ENCODE assay signal across 18 mouse cellular contexts in the genomic region with DNA sequence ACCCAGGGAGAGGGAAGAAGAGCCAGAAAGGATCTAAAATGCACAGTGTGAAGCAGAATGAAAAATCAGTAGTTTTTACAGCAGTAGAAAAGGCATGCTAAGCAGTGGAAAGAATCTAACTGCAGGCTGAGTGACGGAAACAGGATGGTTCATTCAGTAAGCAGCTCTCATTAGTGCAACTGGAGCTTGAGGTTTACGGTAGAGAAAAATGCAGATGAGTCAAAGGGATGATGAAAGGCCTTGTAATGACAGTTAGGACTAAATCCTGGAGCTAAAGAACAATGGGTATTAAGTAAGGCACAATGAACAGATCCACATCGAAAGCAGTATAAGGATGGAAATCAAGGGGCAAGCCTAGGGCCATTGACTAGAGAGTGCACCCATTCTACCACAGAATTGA. TPM values are rescaled to one million over a fixed set of nuclear protein-coding genes. Genes with fewer than 3 reads are reported as not detected.
DNase-seq lines count a peak whose midpoint lies in the region; ATAC-seq and TF ChIP-seq lines count a peak whose summit lies in the region.
"Had no signal": no experiment of that assay in that cellular context is flagged by ENCODE, and none has a peak within 500 bp of the region (broad histone marks: within the 10 kb centered on the region; RNA-seq: fewer than 3 reads in every experiment).

No protein-coding gene starts in this region.

- no peaks in the 10 kb centered on the region for H3K36me3 ChIP-seq in neural tube, embryonic 13.5 days
- no peaks in the 10 kb centered on the region for H3K36me3 ChIP-seq in hindbrain, postnatal 0 days (ENCODE audit: insufficient read depth, low read length)
- H3K36me3 ChIP-seq: embryonic facial prominence, embryonic 12.5 days; forebrain, embryonic 10.5 days; heart, embryonic 13.5 days; limb, embryonic 12.5 days had no signal

- H3K9ac ChIP-seq in neural tube, embryonic 13.5 days = 0 out of 2 replicates have a peak overlapping the region, but pooled peaks have one; percentile 9
- peak overlapping the region; percentile 17; the same call in 1 of the 2 replicates for H3K9ac ChIP-seq in hindbrain, postnatal 0 days (replicated peaks; ENCODE audit: low read length)
- H3K9ac ChIP-seq: embryonic facial prominence, embryonic 12.5 days; heart, embryonic 13.5 days; limb, embryonic 12.5 days; liver, embryonic 14.5 days had no signal

- no peak for DNase-seq in neural tube, embryonic 10.5 days (ENCODE audit: extremely low spot score, low spot score)
- peak; percentile 86 for DNase-seq in Muller cell, postnatal 12 days (ENCODE audit: inconsistent ontology term)
- DNase-seq in hindbrain, postnatal 0 days (ENCODE audit: low spot score) = no peak
- DNase-seq in cerebellum, adult 9-11 months = no peak
- no peak for DNase-seq in thymus, postnatal 36 days
- no peak for DNase-seq in thymus, postnatal 25 days
- DNase-seq: heart, postnatal 4 days; kidney, adult 8-10 months; lung, postnatal 10 days; right cerebral cortex, postnatal 4 days; thymus, adult 18-20 months had no signal

- no peaks in the 10 kb centered on the region for H3K9me3 ChIP-seq in neural tube, embryonic 13.5 days
- H3K9me3 ChIP-seq in hindbrain, postnatal 0 days (ENCODE audit: low read length) = no peaks in the 10 kb centered on the region
- H3K9me3 ChIP-seq: embryonic facial prominence, embryonic 12.5 days; forebrain, embryonic 10.5 days; heart, embryonic 13.5 days; limb, embryonic 12.5 days; megakaryocyte, embryonic 14.5 days had no signal

- ATAC-seq in neural tube, embryonic 13.5 days (ENCODE audit: low read depth) = no peak
- no peak for ATAC-seq in hindbrain, postnatal 0 days

- peak overlapping the region; percentile 6; the same call in 1 of the 2 replicates for H3K4me2 ChIP-seq in neural tube, embryonic 13.5 days
- peak overlapping the region; percentile 62 for H3K4me2 ChIP-seq in hindbrain, postnatal 0 days (ENCODE audit: low read depth, low read length)
- H3K4me2 ChIP-seq: embryonic facial prominence, embryonic 12.5 days; heart, embryonic 13.5 days; limb, embryonic 12.5 days had no signal

- TF ChIP-seq CTCF in hindbrain, postnatal 0 days (IDR thresholded peaks at IDR 0.05; ENCODE audit: low read depth) = no peak

- H3K4me1 ChIP-seq in neural tube, embryonic 13.5 days (replicated peaks) = peaks cover 29% of the 10 kb centered on the region
- peaks cover 9% of the 10 kb centered on the region; the same call in 1 of the 2 replicates for H3K4me1 ChIP-seq in hindbrain, postnatal 0 days (ENCODE audit: insufficient read depth, low read length)

- H3K27ac ChIP-seq in neural tube, embryonic 13.5 days (replicated peaks) = no peak overlapping the region
- H3K27ac ChIP-seq in hindbrain, postnatal 0 days = no peak overlapping the region
- H3K27ac ChIP-seq: embryonic facial prominence, embryonic 12.5 days; forebrain, embryonic 10.5 days; heart, embryonic 13.5 days; limb, embryonic 12.5 days; liver, embryonic 14.5 days had no signal

- WGBS in neural tube, embryonic 13.5 days = 23% methylated on average over 3 of the region's 3 CpGs
- 23% methylated on average over 3 of the region's 3 CpGs for WGBS in hindbrain, postnatal 0 days

- no peak overlapping the region for H3K4me3 ChIP-seq in neural tube, embryonic 13.5 days
- H3K4me3 ChIP-seq in hindbrain, postnatal 0 days (ENCODE audit: low read length) = peak overlapping the region; percentile 24
- H3K4me3 ChIP-seq: embryonic facial prominence, embryonic 12.5 days; forebrain, embryonic 10.5 days; heart, embryonic 13.5 days; limb, embryonic 12.5 days; megakaryocyte, embryonic 14.5 days had no signal

- no peaks in the 10 kb centered on the region for H3K27me3 ChIP-seq in neural tube, embryonic 13.5 days
- H3K27me3 ChIP-seq in hindbrain, postnatal 0 days (ENCODE audit: insufficient read depth, low read length) = no peaks in the 10 kb centered on the region
- H3K27me3 ChIP-seq: embryonic facial prominence, embryonic 12.5 days; heart, embryonic 13.5 days; limb, embryonic 12.5 days had no signal

RNA-seq across cellular contexts. Expression of a gene that starts 3.7 kb away (rescaled TPM):
- polyA plus RNA-seq in neural tube, embryonic 13.5 days (2015; fragmentation: Nextera tagmentation; extraction: Ambion mirVana) = 17.3 and 20.7 TPM in 2 replicates
- 42.1 and 44.5 TPM in 2 replicates for total RNA-seq in hindbrain, postnatal 0 days (2014; rRNA removed)
- polyA plus RNA-seq in hindbrain, postnatal 0 days (2015; fragmentation: Nextera tagmentation; extraction: Ambion mirVana) = 21.0 and 25.1 TPM in 2 replicates
